Mouse (Mus musculus) urinary bladder, postnatal 14 days (tissue): ENCODE results near the gene Dgkd.
"Not testable (repeated sequence)": the region's sequence is repeated elsewhere in the genome, so short reads cannot be mapped to it uniquely, and the experiment has no call there.

ENCODE experiments used
- DNase-seq: peaks from one replicate; pipeline ENCODE4 v3.0.0; 2021; ENCODE audit warnings: low spot score

Gene Dgkd

GRCm38 (mm10) chr1:87852892-87853600, at the start of gene Dgkd:
Gene Dgkd (plus strand): TSS chr1:87853287.
- DNase-seq = peak; percentile 69

GRCm38 (mm10) chr1:87803576-87803975, 49.5 kb upstream of the Dgkd start, which contains the start of gene Sag:
Gene Sag (plus strand): TSS chr1:87803680.
- DNase-seq = no peak

DNA sequence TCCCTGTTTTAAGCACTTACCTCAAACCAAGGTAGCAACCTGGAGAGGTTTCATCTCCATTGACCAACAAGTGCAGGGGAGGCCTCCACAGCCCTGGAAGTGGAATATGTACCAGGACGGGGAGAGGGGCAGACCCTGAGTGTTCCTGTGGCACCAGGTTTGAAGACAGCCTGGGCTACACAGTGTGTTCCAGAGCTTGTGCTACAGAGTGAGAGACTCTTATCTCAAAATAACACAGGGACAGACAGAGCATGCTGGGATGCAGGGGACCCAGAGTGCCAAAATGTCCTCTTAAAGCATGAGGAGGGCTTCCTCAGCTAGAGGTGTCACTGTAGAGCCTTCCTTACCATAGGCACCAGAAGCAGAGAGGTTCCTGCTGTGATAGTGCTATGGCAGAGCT, 45.3 kb upstream of the Dgkd start:
- no peak for DNase-seq

DNA sequence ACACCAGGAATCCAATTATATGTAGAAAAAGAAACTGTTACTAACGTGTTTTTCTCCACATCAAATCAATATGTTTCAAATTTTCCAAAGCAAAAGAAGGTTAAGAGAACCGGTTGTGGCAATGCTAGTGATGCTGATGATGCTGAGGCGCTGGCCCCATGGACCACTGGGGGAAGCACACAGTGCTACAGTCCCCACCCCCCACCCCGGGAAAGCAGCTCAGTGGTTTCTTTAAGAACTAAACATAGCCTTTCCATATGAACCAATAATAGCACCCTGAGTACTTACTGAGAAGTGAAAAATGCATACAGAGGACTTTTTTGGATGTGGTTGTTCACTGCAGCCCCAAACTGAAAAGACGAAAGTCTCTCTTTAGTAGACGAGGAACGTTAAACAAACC, 41.7 kb upstream of the Dgkd start:
- DNase-seq = no peak

- DNase-seq = no peak
These were observed 41.0 kb upstream of the Dgkd start for GRCm38 (mm10) chr1:87812061-87812460.

GRCm38 (mm10) chr1:87813155-87813554, 39.9 kb upstream of the Dgkd start:
- DNase-seq = no peak

- no peak for DNase-seq
These were observed 39.4 kb upstream of the Dgkd start for GRCm38 (mm10) chr1:87813681-87814080.

GRCm38 (mm10) chr1:87824420-87824995, 28.6 kb upstream of the Dgkd start:
- no peak for DNase-seq

DNA sequence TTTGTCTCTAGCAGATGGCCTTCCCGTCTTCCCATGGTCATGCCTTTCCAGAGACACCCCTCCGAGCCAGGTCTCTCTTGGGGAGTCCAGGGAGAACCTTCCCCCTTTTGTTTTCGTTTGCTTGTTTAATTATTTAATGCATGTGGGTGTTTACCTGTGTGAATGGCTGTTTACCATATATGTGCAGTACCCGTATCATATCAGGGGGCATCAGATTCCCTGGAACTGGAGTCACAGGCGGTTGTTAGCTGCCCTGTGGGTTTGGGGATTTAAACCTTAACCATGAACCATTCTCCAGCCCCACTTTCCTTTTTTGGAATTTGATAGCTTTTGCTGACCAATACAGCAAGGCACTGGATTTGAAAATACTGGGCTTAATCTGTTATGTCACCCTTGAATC, 27.8 kb upstream of the Dgkd start:
- DNase-seq = no peak

GRCm38 (mm10) chr1:87825991-87826390, 27.1 kb upstream of the Dgkd start:
- no peak for DNase-seq

GRCm38 (mm10) chr1:87826474-87826873, 26.6 kb upstream of the Dgkd start:
- DNase-seq = no peak

GRCm38 (mm10) chr1:87827476-87827875, 25.6 kb upstream of the Dgkd start:
- not testable (repeated sequence) for DNase-seq

DNA sequence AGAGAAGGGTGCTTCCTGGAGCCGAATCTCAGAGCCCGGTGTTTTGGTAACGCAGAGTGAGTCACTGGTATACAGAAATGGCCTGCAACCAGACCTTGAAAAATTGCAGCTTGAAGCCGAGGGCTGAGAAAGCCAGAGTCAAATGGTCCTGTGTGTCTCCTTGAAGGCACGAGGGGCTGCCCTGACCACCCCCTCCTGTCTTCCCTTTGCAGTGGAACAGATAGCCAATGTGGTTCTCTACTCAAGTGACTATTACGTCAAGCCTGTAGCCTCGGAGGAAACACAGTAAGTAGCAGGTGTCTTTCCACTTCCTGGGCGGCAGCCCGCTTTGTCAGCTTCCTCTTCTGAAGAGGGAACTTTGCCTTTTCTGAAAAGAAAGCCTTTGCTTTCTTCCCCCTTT, 24.9 kb upstream of the Dgkd start:
- DNase-seq = no peak

- DNase-seq = no peak
These were observed 24.0 kb upstream of the Dgkd start for GRCm38 (mm10) chr1:87828926-87829580.

DNA sequence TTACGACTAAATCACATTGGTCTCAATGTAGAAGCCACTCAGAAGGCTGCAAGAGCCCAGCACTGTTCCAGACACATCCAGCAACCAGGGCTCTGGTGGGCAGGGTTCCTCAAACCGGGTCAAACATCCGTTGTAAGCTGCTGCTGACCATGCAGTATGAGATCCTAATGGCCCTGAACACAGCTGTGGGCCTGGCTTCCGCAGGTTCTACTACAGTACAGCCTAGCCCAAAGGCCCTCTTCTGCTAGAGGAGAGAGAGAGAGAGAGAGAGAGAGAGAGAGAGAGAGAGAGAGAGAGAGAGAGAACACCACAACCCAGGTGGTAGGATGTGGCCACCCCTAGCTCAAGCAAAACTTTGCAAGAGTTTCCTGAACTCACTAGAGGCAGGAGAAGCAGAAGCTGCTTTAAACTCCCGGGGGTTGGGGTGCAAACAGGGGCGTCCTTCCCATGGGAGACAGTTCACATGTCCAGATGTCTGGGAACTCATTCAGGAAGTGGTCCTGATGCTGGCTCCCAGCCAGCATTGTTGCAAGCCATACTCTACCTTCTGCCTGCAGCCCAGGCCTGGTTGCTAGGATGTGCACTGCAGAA, 23.4 kb upstream of the Dgkd start:
- DNase-seq = no peak

GRCm38 (mm10) chr1:87836453-87836852, 16.6 kb upstream of the Dgkd start:
- no peak for DNase-seq

DNA sequence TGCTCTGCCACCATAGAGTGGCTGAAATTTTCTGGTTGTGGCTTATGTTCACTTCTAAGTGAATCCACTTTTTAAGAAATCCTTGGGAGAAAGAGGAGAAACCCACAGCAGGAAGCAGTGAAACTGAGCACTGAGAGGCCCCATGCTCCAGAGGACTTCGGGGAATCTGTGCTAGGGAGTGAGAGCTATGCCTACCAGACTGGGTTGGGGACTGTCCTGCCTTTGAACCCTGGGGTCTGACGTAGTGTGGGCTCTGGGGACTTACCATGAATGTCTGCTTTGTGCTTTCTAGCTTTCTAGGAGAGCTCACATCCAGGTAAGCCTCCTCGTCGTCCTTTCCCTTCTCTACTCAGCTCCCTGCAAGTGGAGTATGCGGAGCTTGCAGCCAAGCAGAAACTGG, 16.1 kb upstream of the Dgkd start:
- DNase-seq = no peak

GRCm38 (mm10) chr1:87840411-87841208, 12.5 kb upstream of the Dgkd start:
- DNase-seq = no peak

- no peak for DNase-seq
These were observed 6.1 kb upstream of the Dgkd start for GRCm38 (mm10) chr1:87846801-87847474.

DNA sequence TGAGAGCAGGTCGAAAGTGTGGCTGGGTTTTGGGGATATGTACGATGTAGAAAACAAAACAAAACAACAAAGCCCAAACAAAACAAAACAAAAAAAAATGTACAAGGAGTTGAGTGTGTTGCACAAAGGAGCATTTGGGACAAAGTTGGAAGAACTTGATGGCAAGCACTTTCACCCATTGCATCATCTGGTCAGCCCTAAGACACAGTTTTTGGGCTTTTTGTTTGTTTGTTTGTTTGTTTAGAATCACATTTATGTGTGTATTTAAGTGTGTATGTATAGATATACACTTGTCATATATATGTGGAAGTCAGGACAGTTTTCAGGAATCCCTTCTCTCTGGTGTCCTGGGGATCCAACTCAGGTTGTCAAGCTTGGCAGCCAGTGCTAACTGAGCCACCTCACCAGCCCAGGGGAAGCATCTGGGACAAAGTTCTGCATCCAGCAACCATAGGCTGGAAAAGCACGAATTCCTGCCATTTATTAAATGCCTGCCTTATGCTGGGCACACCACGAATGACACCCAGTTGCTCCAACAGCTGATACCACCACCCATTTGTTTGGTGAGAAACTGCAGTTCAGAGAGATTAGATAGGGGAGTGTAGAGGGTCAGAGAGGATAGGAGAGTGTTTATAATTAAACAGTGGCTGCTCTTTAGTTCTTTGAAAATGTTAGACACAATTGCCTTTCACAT, 5.5 kb upstream of the Dgkd start:
- DNase-seq = no peak
